Mouse (Mus musculus) midbrain, embryonic 12.5 days (tissue): ENCODE results near the gene Slco1c1. TPM values are rescaled to one million over a fixed set of nuclear protein-coding genes. Genes with fewer than 3 reads are reported as not detected.
"Not testable (repeated sequence)": the region's sequence is repeated elsewhere in the genome, so short reads cannot be mapped to it uniquely, and the experiment has no call there.

Source experiments
- ATAC-seq: fragments of 200-750 bp; cut with Nextera tagmentation; 2 replicates; pipeline ENCODE4 v1.8.0; 2017; ENCODE audit warnings: low read depth, moderate TSS enrichment, moderate library complexity; ENCODE audit not compliant: low FRiP score
- H3K27ac ChIP-seq: fragments of 300-500 bp; sonication (generic); replicated peaks from 2 replicates; pipeline ENCODE4 v1.5.1; 2016; ENCODE audit warnings: mild to moderate bottlenecking
- H3K27me3 ChIP-seq: fragments of 300-500 bp; sonication (generic); 2 replicates; pipeline ENCODE4 v1.6.1; 2016; ENCODE audit warnings: mild to moderate bottlenecking
- H3K36me3 ChIP-seq: fragments of 300-500 bp; sonication (generic); 2 replicates; pipeline ENCODE4 v1.6.1; 2016
- H3K4me1 ChIP-seq: fragments of 300-500 bp; sonication (generic); 2 replicates; pipeline ENCODE4 v1.6.1; 2016
- H3K4me2 ChIP-seq: fragments of 300-500 bp; sonication (generic); replicated peaks from 2 replicates; pipeline ENCODE4 v1.6.1; 2016; ENCODE audit warnings: mild to moderate bottlenecking, moderate library complexity
- H3K4me3 ChIP-seq: fragments of 300-500 bp; sonication (generic); 2 replicates; pipeline ENCODE4 v1.5.1; 2016; ENCODE audit warnings: mild to moderate bottlenecking
- H3K9ac ChIP-seq: fragments of 300-500 bp; sonication (generic); replicated peaks from 2 replicates; pipeline ENCODE4 v1.6.1; 2016; ENCODE audit warnings: mild to moderate bottlenecking, moderate library complexity
- H3K9me3 ChIP-seq: fragments of 300-500 bp; sonication (generic); 2 replicates; pipeline ENCODE4 v1.6.1; 2016; ENCODE audit warnings: mild to moderate bottlenecking
- WGBS: fragments of 180-500 bp; shearing (Covaris S2); methylation state at CpG from one replicate; pipeline ENCODE4 v1.1.7; 2016; 5-methylcytosine and 5-hydroxymethylcytosine counted together
- polyA plus RNA-seq: library from polyadenylated mRNA; unstranded; fragments of >200 nt; fragmentation: Nextera tagmentation; extraction: Ambion mirVana; gene quantifications from 2 replicates; pipeline ENCODE4 v1.2.1, GENCODE M21; 2016

Gene Slco1c1
- polyA plus RNA-seq, 1 experiment from 2014 or later: 2.5 TPM

DNA sequence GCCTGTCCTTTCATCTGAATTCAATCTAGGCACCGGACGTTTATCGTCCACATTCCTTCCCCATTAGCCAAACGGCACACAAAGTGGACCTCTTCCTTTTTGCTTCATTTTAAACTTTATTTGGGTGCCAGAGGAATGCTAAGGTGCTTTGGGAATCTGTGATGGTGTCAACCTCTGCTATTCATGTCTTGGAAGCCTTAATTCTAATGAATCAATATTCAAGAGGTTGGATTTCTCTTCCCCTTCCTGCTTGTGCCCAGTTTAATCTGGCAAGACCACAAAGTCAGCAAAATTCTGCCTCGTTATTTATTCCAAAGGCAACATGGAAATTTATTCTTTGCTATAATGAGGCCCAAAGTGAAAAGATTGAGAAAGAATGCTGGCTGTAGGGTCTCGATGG lies 6.7 kb downstream of the Slco1c1 start:
- Histone ChIP-seq H3K9me3 (no peaks in the 10 kb centered on the region), H3K36me3 (no peaks in the 10 kb centered on the region), H3K4me3 (no peak overlapping the region), H3K4me2 (no peak overlapping the region), H3K9ac (no peak overlapping the region), H3K27ac (no peak overlapping the region), H3K4me1 (no peaks in the 10 kb centered on the region), H3K27me3 (no peaks in the 10 kb centered on the region)
- no peak for ATAC-seq
- WGBS: 87% methylated on average over 6 of the region's 6 CpGs

DNA sequence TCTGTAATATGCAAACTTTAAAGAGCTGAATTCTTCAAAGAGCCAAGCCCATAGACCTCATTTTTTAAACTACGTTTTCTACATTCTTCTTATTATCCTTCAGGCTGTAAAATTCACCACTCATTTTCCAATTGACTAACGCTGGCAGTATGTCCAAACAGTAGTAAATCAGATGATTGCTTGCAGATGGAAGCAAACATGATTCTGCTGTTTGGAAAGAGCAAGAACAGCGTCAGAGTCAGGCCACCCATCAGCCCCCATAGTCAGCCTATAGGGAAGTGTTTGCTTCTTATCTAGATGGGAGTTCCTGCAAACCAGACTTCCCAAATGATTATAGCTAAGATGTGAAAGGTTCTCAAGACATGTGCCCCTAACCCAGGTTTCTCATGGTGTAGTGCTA lies 13.1 kb downstream of the Slco1c1 start:
- Histone ChIP-seq H3K9me3 (no peaks in the 10 kb centered on the region), H3K9ac (no peak overlapping the region), H3K4me2 (no peak overlapping the region), H3K27me3 (no peaks in the 10 kb centered on the region), H3K27ac (no peak overlapping the region), H3K36me3 (no peaks in the 10 kb centered on the region), H3K4me3 (no peak overlapping the region), H3K4me1 (no peaks in the 10 kb centered on the region)
- WGBS: 78% methylated on average over 3 of the region's 3 CpGs
- no peak for ATAC-seq

DNA sequence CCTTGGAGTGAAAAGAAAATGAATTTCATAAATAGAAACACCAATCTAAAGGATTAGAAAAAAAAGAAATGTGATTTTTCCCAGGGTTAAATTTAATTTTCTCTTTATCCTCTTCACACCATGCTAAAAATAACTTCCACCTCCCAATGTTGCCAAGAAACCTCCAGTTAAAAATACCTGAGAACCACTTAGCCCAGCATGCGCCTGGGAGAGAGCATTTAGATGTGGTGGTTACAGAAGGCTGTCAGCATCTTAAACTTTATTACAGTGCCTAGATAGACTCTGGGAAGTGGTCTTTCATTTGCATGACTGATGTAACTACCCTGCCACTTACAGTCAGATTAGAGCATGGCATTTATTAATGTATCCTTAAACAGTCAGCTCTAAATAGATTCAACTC lies 17.0 kb downstream of the Slco1c1 start:
- no peak overlapping the region for H3K27ac ChIP-seq
- H3K36me3 ChIP-seq: no peaks in the 10 kb centered on the region
- ATAC-seq: no peak
- H3K4me1 ChIP-seq: no peaks in the 10 kb centered on the region
- no peaks in the 10 kb centered on the region for H3K27me3 ChIP-seq
- no peak overlapping the region for H3K4me2 ChIP-seq
- H3K4me3 ChIP-seq: no peak overlapping the region
- H3K9ac ChIP-seq: no peak overlapping the region
- 85% methylated on average over 1 of the region's 1 CpGs for WGBS
- no peaks in the 10 kb centered on the region for H3K9me3 ChIP-seq

DNA sequence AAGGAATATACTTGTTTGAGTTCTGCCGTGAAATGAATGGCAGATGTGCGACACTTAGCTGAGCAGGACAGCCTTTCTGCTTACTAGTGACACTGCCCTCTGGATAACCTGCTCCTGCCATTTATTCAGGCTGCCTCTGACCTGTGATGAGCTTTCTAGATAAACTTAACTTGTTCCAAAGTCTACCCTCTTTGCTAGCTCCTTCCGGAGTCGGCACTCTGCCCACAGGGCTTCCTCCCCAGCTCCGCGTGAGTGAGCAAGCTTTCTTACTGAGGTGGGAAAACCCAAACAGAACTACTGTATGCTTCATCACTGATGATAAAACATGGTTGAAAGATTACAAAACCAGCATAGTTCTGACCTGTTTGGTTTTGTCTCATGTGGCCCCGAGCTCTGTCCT lies 19.2 kb downstream of the Slco1c1 start:
- WGBS: 92% methylated on average over 7 of the region's 7 CpGs
- H3K27ac ChIP-seq: no peak overlapping the region
- no peak overlapping the region for H3K9ac ChIP-seq
- H3K4me3 ChIP-seq: no peak overlapping the region
- H3K4me1 ChIP-seq: no peaks in the 10 kb centered on the region
- H3K36me3 ChIP-seq: no peaks in the 10 kb centered on the region
- ATAC-seq: no peak
- no peak overlapping the region for H3K4me2 ChIP-seq
- H3K9me3 ChIP-seq: no peaks in the 10 kb centered on the region
- H3K27me3 ChIP-seq: no peaks in the 10 kb centered on the region

DNA sequence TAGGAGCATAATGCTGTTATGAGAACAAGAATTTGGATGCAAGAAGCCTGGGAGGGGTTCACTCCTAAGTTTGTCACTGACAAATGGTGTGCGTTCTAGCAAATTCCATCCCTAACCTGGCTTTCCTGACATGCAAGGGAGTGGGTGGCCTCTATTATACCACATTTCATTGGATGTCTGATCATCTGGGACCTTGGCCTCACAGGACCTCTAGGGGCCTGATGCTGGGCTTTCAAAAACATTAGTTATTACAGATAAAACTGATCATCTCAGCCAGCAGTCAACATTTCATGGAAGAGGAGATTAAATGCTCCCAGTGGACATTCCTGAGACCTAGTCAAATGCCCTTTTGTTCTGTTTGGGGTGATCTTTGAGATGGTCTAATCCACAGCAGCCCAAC lies 34.0 kb downstream of the Slco1c1 start:
- WGBS: 91% methylated on average over 1 of the region's 1 CpGs

DNA sequence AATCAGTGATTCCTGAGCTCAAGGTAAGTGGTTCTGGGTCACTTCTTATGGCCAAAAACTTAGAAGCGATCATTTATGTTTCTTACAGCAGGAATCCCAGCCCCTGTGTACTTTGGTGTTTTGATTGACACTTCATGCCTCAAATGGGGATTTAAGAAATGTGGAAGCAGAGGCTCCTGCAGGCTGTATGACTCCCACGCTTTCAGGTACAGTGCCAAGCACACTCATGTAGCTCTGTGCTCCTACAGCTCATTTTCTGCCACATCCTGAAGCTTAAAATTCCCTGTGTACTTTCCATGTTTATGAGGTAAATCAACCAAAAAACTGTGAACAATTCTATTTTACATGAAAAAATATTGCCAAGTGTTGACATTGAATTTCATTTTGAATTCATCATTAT lies 43.2 kb downstream of the Slco1c1 start:
- no peaks in the 10 kb centered on the region for H3K27me3 ChIP-seq
- WGBS: 93% methylated on average over 2 of the region's 2 CpGs
- no peak overlapping the region for H3K4me3 ChIP-seq
- H3K36me3 ChIP-seq: no peaks in the 10 kb centered on the region
- H3K4me2 ChIP-seq: no peak overlapping the region
- H3K9me3 ChIP-seq: no peaks in the 10 kb centered on the region
- no peak for ATAC-seq
- no peak overlapping the region for H3K9ac ChIP-seq
- H3K27ac ChIP-seq: no peak overlapping the region
- peaks cover 8% of the 10 kb centered on the region for H3K4me1 ChIP-seq

More for the DNA sequence above, 34.0 kb downstream of the Slco1c1 start:
- ATAC-seq: no peak
- H3K4me3 ChIP-seq: no peak overlapping the region
- H3K4me2 ChIP-seq: no peak overlapping the region
- H3K36me3 ChIP-seq: no peaks in the 10 kb centered on the region
- no peaks in the 10 kb centered on the region for H3K4me1 ChIP-seq
- H3K9ac ChIP-seq: no peak overlapping the region
- no peak overlapping the region for H3K27ac ChIP-seq
- H3K27me3 ChIP-seq: no peaks in the 10 kb centered on the region
- no peaks in the 10 kb centered on the region for H3K9me3 ChIP-seq

DNA sequence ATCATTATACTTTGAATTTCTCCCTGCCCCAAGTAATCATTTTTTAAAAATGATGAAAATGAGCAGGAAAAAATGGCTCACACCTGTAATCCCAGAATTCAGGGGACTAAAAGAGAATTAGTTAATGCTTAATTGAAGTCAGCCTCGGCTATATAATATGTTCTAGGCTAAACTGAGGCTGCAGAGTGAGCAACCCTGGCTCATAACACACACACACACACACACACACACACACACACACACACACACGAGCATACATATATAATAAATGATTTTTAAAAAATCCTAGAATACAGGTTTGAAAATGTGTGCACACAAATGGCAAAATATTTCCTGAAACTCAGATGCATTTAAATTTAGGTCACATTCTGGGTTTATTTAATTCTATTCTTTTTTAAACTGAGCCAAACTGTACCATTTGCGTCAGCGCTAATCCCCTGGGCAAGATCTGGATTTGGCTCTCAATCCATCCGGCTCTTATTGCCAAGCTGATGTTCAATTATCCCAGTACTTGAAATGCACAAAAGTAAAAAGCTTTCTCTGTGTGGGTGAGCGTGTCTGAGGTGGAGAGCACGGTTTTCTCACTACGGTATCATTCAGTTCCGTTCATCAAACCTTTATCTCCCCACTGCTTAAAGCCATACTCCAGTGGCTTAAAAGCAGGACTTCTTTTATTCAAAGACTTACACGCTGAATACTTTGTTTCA lies 43.8 kb downstream of the Slco1c1 start:
- H3K9me3 ChIP-seq: no peaks in the 10 kb centered on the region

DNA sequence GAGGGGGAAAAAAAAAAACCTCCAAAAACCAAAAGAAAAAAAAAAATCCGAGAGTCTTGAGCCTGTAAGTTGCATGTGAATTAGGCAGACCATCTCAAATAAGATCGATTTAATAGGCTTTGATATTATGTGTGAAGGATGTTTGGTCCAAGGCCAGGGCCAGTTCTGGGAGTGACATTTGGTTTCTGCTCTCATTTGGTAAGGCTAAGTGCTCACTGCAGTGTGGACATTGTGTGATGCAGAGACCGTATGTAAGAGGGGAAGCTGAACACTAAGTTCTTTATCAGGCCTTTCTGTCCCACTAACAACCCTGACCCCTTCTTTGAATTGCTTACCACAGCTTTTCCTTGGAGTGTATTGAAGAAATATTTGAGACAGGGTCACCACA lies 44.4 kb downstream of the Slco1c1 start:
- ATAC-seq: peak; percentile 83
- Histone ChIP-seq H3K36me3 (no peaks in the 10 kb centered on the region), H3K27ac (no peak overlapping the region), H3K27me3 (no peaks in the 10 kb centered on the region), H3K9ac (no peak overlapping the region), H3K4me2 (no peak overlapping the region), H3K9me3 (no peaks in the 10 kb centered on the region), H3K4me1 (peaks cover 8% of the 10 kb centered on the region), H3K4me3 (no peak overlapping the region)
- WGBS: 30% methylated on average over 3 of the region's 3 CpGs

More for the DNA sequence above, 43.8 kb downstream of the Slco1c1 start:
- peaks cover 8% of the 10 kb centered on the region for H3K4me1 ChIP-seq
- 49% methylated on average over 10 of the region's 10 CpGs for WGBS
- H3K4me3 ChIP-seq: no peak overlapping the region
- ATAC-seq: peak; percentile 65; the same call in 1 of the 2 replicates
- H3K27ac ChIP-seq: no peak overlapping the region
- H3K36me3 ChIP-seq: no peaks in the 10 kb centered on the region
- H3K27me3 ChIP-seq: no peaks in the 10 kb centered on the region
- H3K9ac ChIP-seq: no peak overlapping the region
- no peak overlapping the region for H3K4me2 ChIP-seq

DNA sequence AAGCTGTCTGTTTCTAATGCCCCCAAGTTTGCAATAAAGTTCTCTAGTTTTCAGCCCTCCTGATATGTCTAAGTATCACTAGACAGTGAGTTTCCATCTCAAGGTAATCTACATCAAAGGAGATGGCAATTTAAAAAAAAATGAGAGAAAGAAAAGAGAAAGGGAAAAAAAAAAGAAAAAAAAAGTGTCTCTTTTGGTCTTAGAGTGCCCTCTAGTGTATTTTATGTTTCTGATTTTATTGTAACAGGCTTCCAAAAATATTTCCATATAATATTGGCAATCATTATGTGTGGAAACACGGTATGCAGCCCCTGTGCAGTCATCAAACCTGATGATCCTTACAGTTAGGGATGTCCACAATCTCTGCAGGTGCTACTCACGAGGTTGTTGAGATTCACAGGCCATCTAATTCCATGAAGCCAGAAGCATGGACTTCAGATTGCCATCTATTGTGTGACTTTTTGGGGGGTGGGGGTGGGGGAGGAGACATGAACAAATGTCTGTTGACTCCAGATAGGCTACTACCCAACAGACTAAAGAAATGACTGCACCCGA lies 52.6 kb downstream of the Slco1c1 start:
- Histone ChIP-seq H3K27me3 (no peaks in the 10 kb centered on the region), H3K27ac (no peak overlapping the region), H3K4me3 (no peak overlapping the region), H3K9ac (no peak overlapping the region), H3K9me3 (no peaks in the 10 kb centered on the region), H3K4me2 (no peak overlapping the region), H3K36me3 (no peaks in the 10 kb centered on the region), H3K4me1 (no peaks in the 10 kb centered on the region)
- 33% methylated on average over 3 of the region's 3 CpGs for WGBS
- ATAC-seq: peak; percentile 34; the same call in 1 of the 2 replicates

DNA sequence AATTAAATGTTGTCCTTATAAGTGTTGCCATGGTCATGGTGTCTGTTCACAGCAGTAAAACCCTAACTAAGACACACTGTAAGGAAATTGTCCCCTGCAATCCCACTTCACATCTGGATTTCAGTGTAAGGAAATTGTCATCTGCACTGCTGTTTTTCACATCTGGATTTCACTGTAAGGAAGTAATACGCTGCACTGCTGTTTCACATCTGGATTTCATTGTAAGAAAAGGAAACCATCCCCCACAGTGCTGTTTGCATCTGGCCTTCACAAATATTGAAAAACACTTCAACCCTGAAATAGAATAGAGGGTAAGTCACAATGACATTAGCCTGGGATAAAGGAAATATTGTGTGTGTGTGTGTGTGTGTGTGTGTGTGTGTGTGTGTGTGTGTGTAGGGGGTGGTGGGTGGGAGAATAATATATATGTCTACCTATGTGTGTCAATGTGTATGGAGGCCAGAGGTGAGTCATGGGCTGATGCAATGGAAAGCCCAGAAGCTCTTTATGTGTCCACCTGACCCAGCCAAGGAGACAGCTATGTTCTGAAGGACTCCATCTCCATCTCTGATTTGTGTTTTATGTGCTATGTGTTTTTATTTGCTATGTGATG lies 60.7 kb downstream of the Slco1c1 start:
- WGBS: 84% methylated on average over 1 of the region's 1 CpGs
- Histone ChIP-seq H3K27me3 (no peaks in the 10 kb centered on the region), H3K36me3 (no peaks in the 10 kb centered on the region), H3K4me1 (no peaks in the 10 kb centered on the region), H3K9me3 (no peaks in the 10 kb centered on the region), H3K4me3 (no peak overlapping the region), H3K4me2 (no peak overlapping the region), H3K27ac (no peak overlapping the region), H3K9ac (no peak overlapping the region)
- ATAC-seq: no peak

DNA sequence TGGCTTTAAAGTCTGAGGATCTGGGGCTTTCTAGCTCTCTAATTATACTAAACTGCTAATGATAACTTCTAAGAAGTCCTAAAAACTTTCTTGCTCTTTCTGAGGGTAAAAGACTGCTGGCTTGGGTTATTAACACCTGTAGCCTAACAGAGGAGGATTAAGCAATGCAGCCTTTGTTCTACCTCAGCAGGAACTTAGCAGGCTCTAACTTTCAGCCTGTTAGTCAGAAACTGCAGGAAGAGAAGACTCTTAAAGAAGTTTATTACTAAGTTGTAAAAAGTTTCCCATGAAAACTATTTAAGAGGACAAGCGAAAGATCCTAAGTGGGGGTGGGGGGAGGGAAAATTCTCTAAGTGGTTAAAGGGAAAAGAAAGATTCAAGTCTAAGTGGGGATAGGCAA lies 65.8 kb downstream of the Slco1c1 start:
- H3K4me3 ChIP-seq: no peak overlapping the region
- WGBS: 42% methylated on average over 1 of the region's 1 CpGs
- no peaks in the 10 kb centered on the region for H3K4me1 ChIP-seq
- H3K4me2 ChIP-seq: no peak overlapping the region
- no peaks in the 10 kb centered on the region for H3K36me3 ChIP-seq
- no peak overlapping the region for H3K9ac ChIP-seq
- no peak overlapping the region for H3K27ac ChIP-seq
- no peaks in the 10 kb centered on the region for H3K9me3 ChIP-seq
- no peak for ATAC-seq
- no peaks in the 10 kb centered on the region for H3K27me3 ChIP-seq

DNA sequence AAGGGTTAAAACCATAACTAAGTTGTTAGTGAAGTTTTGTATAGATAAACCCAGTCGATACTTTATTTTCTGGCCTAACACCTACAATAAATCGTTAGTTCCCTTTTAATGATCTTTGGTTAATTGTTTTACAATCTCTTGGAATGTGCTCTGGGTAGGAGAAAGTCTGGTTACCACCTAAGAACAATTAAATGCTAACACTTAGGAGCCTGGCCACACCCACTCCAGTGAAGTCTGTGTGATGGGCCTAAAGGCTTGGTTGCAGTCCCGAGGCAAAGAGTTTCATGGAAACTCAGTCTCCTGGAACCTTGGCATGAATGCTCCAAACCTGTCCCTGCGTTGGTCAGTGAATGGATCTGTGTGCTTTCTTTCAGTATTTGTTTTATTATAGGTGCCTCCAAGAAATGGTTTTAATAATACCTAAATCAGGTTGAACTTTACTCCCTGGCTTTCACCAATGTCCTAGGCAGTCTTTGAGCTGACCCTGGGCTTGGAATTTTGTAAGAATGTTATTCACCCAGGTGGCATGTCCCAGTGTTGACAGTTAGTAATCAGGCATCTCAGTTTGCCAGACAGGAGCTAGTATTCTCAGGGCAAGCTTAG lies 66.5 kb downstream of the Slco1c1 start:
- WGBS: 60% methylated on average over 4 of the region's 4 CpGs

More for the DNA sequence above, 66.5 kb downstream of the Slco1c1 start:
- not testable (repeated sequence) for H3K36me3 ChIP-seq, H3K9ac ChIP-seq, H3K4me1 ChIP-seq, H3K9me3 ChIP-seq, H3K4me2 ChIP-seq, ATAC-seq, H3K4me3 ChIP-seq, H3K27me3 ChIP-seq, H3K27ac ChIP-seq
